Mouse (Mus musculus) gastrocnemius, adult 8-10 months (tissue): ENCODE results near the gene Sdc4. TPM values are rescaled to one million over a fixed set of nuclear protein-coding genes. Genes with fewer than 3 reads are reported as not detected.

Experiments
- DNase-seq, 2 experiments: peaks; one replicate each; pipeline ENCODE4 v3.0.0; 2022; ENCODE audit warnings: low spot score in 2 of 2
- total RNA-seq, 4 experiments: library from RNA; stranded (reverse); gene quantifications; 2 replicates each; pipeline ENCODE4 v1.2.4; 2022

Sdc4 gene
- total RNA-seq, 4 experiments from 2014 or later = 23.9 to 58.8 (median 34.1) TPM

DNA sequence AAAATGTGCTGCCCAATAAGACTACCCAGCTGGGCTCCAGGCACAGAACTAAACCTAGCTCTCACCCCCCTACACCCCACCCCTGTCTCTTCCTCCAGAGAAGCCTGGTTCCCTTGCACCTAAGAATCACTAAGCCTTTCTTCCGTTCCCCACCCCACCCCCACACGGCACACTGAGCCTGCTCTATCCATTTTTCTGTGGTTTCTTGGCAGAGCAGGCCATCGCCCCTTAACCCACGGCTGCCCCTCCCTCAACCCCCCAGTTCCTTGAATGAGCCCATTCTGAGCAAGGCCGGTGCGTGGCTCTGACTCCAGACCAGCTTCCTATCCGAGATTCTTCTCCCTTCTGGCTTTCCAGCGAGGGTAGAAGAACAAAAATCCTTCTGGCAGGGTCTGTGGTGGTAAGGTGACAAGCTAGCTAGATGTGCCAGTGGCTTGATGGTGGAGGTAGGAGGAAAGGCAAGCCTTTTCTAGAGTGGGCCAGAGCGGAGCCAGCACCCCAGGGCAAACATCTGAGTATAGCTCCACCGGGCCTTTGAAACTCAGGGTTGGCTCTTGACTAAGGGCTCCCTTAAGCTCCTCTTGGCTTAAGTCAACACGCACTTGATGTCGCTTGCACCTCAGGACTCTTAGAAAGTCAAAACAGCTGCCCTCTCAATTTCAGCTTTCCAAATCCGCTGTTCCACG is 40.1 kb downstream of the Sdc4 start:
- no peak for DNase-seq

DNA sequence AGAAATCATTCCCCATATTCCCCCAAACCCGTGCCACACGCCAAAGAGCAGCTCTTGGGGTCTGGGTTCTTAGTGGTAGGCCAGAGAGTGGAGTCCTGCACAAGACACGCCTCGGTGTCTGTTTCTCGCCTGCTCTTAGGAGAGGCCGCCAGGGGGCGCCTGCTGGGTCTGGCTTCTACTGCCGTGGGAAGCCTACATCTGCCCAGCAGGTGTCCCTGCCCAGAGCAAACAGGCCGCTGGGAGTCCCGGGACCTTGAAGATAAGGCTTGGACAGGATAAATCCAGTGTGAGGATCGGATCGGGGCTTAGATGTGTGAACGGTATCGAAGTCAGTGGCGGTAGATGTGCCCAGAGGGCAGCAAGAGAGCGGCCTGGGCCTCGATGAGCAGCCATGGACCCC is 40.8 kb downstream of the Sdc4 start, which contains the start of gene Rbpjl:
Gene Rbpjl, plus strand, starts transcription at position 236 of the 400 bp plus-strand sequence.
- peak; percentile 42 to 55 for DNase-seq

DNA sequence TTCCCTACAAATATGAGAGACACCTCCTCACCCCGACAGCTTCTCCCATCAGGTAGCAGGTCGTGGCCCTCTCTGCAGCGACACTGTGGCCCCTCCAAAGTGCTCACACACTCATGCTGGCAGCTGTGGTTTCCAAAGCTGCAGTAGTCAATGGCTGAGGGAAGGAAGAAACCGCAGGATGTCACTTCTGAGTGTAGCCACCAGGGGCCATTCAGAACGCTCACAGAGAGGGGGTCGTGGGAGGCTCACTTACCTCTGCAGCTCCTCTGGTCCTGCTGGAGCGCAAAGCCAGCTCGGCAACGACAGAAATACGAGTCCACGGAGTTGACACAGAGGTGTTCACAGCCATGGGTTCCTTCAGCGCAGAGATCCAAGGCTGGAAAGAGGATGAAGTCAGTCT is 46.8 kb downstream of the Sdc4 start:
- DNase-seq = no peak

DNA sequence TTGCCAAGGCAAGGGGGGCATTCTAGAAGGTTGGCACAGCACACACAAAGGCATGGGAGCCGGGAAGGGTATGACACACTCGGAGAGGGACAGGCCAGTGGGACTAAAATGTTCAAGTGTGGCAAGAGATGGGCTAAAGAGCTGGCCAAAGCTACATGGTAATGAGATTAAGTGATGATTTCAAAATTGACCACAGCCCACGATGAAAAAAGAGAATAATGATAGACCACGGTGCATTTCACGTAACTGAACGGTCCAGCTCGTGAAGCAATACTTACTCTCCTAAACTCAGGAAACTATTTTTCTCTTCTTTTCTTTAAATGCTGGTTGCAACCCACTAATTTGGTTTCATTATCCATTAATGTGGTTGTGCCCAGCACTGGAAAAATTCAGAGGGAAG is 47.6 kb downstream of the Sdc4 start:
- no peak for DNase-seq

DNA sequence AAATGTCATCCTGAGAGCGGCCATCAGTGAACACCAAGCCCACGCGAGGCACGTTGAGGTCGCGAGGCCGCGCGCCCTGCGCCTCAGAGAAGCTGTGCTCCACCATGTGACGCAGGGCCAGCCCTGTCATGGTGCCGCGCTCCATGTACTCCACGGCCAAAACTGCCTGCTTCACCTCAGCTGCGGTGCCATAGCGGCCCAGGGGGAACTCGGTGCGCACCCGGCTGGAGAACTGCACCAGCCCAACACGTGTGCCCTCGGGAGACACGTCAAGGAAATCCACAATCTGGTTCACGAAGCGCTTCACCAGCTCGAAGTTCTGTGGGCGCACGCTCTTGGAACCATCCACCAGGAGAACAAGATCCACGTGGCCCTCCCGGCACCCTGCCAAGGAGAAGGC is 50.6 kb downstream of the Sdc4 start:
- no peak for DNase-seq

GRCm38 (mm10) chr2:164389499-164389898 is 54.2 kb downstream of the Sdc4 start:
- peak; percentile 51 to 61 for DNase-seq

DNA sequence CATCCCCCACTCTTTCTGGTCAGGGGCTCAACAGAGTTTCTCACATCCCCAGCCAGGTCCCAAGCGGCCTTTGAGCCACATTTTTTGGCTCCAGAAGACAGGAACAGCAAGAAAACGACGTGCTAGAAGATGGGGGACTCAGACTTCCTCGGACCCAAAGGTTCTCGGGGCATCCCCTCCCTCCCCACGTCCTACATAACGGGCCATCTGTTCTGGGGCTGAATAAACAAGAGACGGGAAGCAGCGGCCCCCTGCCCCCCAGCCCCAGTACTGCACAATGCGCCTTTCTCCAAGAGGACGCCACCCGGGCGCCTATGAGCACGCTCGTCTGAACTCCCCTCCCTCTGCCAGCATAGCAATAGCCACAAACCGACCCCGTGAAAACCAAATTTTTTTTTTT is 54.7 kb downstream of the Sdc4 start, which contains the start of gene Slpi:
Gene Slpi, minus strand, starts transcription at position 76 of the 400 bp plus-strand sequence.
- no peak for DNase-seq

DNA sequence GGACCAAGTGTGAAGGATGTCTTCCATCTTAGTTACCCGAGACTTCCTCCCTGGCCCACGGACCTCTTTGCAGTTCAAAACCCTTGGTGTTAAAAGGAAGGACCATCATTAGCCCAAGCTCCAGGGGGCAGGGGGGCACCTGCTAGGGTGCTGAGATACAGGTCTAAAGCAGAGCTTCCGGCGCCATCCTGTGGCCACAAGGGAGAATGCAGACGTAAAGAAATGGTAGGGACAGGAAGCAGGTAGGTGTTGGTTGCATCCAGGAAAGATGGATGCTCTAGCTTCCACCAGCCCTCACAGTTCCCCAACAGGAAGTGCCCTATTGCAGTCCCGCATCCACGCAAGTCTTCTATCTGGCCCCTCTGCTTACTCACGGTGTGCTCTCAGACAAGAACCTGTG is 56.7 kb downstream of the Sdc4 start:
- DNase-seq = no peak

DNA sequence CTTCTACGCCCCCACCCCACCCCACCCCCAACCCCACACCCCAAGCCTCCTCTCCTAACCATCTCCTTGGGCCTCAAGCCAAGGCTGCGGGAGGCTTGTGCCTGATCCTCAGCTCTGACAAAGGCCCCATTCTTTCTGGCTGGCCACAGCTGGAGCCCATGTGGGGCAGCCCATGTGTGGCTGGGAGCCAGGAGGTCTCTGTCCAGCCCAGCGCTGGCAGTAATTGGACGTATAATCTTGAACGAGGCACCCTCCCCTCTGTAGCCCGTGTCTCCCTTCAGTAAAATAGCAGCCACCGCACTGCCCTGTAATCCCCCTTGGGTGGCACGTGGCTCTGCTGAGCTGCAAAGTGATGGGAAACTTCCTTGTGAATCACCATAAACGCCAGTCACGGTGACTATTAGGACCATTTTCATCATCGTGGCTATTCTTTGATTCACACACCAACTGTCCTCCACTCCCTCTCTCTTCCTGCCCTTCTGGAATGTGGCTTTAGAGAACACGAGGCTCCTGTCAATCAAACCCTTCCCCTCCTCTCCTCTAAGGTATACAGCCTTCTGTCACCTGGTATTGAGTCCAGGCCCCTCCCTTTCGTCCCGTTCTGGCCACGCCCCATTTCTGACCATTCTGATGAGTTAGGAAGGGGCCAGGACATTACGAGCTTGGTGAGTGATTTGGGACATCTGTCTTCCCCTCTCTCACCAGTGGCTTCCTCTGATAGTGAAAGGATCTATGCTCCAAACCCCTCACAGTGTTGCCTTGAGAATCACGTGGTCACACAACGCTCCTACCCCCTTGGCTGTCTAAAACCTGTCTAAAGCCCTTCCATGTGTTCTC is 57.5 kb downstream of the Sdc4 start:
- DNase-seq = no peak

- DNase-seq = no peak
Measured at GRCm38 (mm10) chr2:164383656-164384399, 59.9 kb downstream of the Sdc4 start.

DNA sequence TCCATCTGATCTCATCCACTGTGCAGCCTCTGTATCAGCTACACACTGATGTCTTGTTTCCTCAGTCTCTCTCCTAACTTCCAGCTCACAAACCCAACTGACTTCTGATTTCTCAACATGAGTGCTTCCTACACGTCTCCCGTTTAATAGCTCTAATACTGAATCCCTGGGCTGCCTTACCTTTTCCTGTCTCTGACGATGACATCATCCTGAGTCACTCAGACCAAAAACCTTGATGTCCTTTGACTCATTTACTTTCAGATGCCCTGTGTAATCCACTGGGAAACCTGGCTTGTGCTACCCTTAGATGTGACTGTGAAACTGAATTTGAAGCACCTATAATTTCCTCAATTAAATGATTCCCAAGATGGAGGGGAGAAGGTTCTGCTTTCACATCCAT is 60.7 kb downstream of the Sdc4 start:
- DNase-seq = no peak

DNA sequence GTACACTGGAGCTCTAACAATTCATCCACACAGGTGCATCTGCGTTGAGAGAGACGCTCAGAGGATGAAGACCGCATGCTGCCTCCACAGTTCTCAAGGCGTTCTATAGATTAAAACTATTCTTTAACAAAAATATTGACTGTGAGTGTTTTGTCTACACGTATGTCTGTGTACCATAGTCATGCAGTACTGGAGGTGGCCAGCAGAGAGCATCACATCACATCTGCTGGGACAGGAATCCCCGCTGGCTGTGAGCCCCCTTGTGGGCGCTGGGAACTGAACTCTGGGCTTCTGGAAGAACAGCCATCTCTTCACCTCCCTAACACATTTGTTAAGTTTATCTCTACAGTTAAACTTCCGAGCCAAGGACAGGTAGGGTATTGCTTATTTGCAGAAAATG is 62.0 kb downstream of the Sdc4 start:
- DNase-seq = no peak

- DNase-seq = no peak
Measured at GRCm38 (mm10) chr2:164377478-164378426, 65.9 kb downstream of the Sdc4 start.

Other genes starting within 250 kb of the Sdc4 start
- gene Wfdc15a, start 243.8 kb downstream of the Sdc4 start, total RNA-seq = not detected
- not detected for gene Wfdc15b, start 222.2 kb downstream of the Sdc4 start, total RNA-seq
- gene Svs2, start 205.4 kb downstream of the Sdc4 start, total RNA-seq = not detected
- gene Svs3b, start 187.2 kb downstream of the Sdc4 start, total RNA-seq = not detected
- gene Svs4, start 165.4 kb downstream of the Sdc4 start, total RNA-seq = not detected
- gene Svs3a, start 154.6 kb downstream of the Sdc4 start, total RNA-seq = not detected
- gene Svs6, start 127.1 kb downstream of the Sdc4 start, total RNA-seq = not detected
- not detected for gene Svs5, start 111.1 kb downstream of the Sdc4 start, total RNA-seq
- gene Slpi, start 54.8 kb downstream of the Sdc4 start, total RNA-seq = under 1 TPM in 1 of 4 experiments, not detected in 3; 0.67 TPM
- gene Rbpjl, start 40.7 kb downstream of the Sdc4 start, total RNA-seq = not detected
- under 1 TPM; 0.27 to 0.99 (median 0.44) TPM for gene Matn4, start 38.7 kb downstream of the Sdc4 start, total RNA-seq
- 10 to 100 TPM; 25.3 to 27.8 (median 26.6) TPM for gene Sys1, start 13.1 kb upstream of the Sdc4 start, total RNA-seq
- gene Gm20458, start 17.1 kb upstream of the Sdc4 start, total RNA-seq = 10 to 100 TPM in 2 of 4 experiments, 1 to 10 TPM in 1, not detected in 1; 3.8 to 12.1 (median 11.8) TPM
- not detected for gene Trp53tg5, start 29.8 kb upstream of the Sdc4 start, total RNA-seq
- 10 to 100 TPM; 14.8 to 32.8 (median 22.6) TPM for gene Dbndd2, start 42.2 kb upstream of the Sdc4 start, total RNA-seq
- 10 to 100 TPM; 27.2 to 33.2 (median 30.0) TPM for gene Pigt, start 53.6 kb upstream of the Sdc4 start, total RNA-seq
- gene Wfdc2, start 118.5 kb upstream of the Sdc4 start, total RNA-seq = not detected
- not detected for gene Spint3, start 129.6 kb upstream of the Sdc4 start, total RNA-seq
- not detected for gene Wfdc6a, start 141.6 kb upstream of the Sdc4 start, total RNA-seq
- not detected for gene Eppin, start 149.7 kb upstream of the Sdc4 start, total RNA-seq
- not detected for gene Wfdc6b, start 169.6 kb upstream of the Sdc4 start, total RNA-seq
- not detected for gene Wfdc8, start 169.7 kb upstream of the Sdc4 start, total RNA-seq
- not detected for gene Wfdc16, start 194.9 kb upstream of the Sdc4 start, total RNA-seq
- not detected for gene Wfdc10, start 212.2 kb upstream of the Sdc4 start, total RNA-seq
- not detected for gene Wfdc9, start 212.7 kb upstream of the Sdc4 start, total RNA-seq
- gene Wfdc11, start 230.2 kb upstream of the Sdc4 start, total RNA-seq = not detected
- not detected for gene Wfdc13, start 241.2 kb upstream of the Sdc4 start, total RNA-seq